Mouse (Mus musculus): ENCODE results near the gene Il1r1. TPM values are rescaled to one million over a fixed set of nuclear protein-coding genes. Genes with fewer than 3 reads are reported as not detected.
A peak's percentile ranks its signal among the peaks of the same experiment; 100 is the strongest.

Gene Il1r1
- 10.3 and 10.9 TPM in 2 replicates for polyA plus RNA-seq (2015; fragmentation: Nextera tagmentation; extraction: Ambion mirVana)

- Histone ChIP-seq H3K9me3 (replicated peaks) (no peaks in the 10 kb centered on the region), H3K4me3 (replicated peaks) (peak within 1 kb of the TSS; percentile 17), H3K36me3 (no peaks in the 10 kb centered on the region), H3K9ac (no peak within 1 kb of the TSS), H3K27ac (replicated peaks) (peak within 1 kb of the TSS; percentile 60), H3K4me2 (replicated peaks) (peak within 1 kb of the TSS; percentile 29), H3K27me3 (no peaks in the 10 kb centered on the region), H3K4me1 (peaks cover 16% of the 10 kb centered on the region)
- 24% methylated on average over 12 of the region's 12 CpGs for WGBS
- peak; percentile 77 for ATAC-seq (ENCODE audit: insufficient number of reproducible peaks, low FRiP score, low TSS enrichment, low read depth)
These were observed at the start of gene Il1r1 for GRCm38 (mm10) chr1:40224539-40225284. Gene Il1r1 (plus strand): TSS chr1:40225080.

GRCm38 (mm10) chr1:40175123-40175522 is 49.8 kb upstream of the Il1r1 start:
- Histone ChIP-seq H3K27ac (replicated peaks) (no peak overlapping the region), H3K36me3 (no peaks in the 10 kb centered on the region), H3K4me3 (replicated peaks) (no peak overlapping the region), H3K9me3 (replicated peaks) (no peaks in the 10 kb centered on the region), H3K27me3 (no peaks in the 10 kb centered on the region), H3K9ac (no peak overlapping the region), H3K4me2 (replicated peaks) (no peak overlapping the region), H3K4me1 (no peaks in the 10 kb centered on the region; the same call in 1 of the 2 replicates)
- no peak for ATAC-seq (ENCODE audit: insufficient number of reproducible peaks, low FRiP score, low TSS enrichment, low read depth)
- WGBS: 88% methylated on average over 5 of the region's 5 CpGs

DNA sequence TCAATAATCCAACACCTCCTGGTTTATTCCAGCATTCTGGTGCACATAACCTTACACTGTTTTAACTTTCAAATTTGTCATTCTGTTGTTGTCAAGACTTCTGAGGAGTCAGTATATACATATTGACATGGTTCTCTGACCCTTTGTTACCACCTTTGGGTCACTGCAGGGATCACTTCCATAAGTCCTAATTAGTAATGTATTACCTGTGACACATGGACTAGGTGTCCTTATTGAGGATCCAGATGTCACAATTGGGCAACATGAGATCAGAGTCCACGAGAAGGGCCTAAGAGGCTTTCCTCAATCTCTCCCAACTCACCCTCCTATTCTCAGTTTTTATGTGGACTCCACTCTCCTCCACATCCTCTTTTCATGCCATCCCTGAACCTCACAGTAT is 49.1 kb upstream of the Il1r1 start:
- Histone ChIP-seq H3K27me3 (no peaks in the 10 kb centered on the region), H3K4me2 (replicated peaks) (no peak overlapping the region), H3K9me3 (replicated peaks) (no peaks in the 10 kb centered on the region), H3K36me3 (no peaks in the 10 kb centered on the region), H3K4me1 (no peaks in the 10 kb centered on the region; the same call in 1 of the 2 replicates), H3K9ac (no peak overlapping the region), H3K4me3 (replicated peaks) (no peak overlapping the region), H3K27ac (replicated peaks) (no peak overlapping the region)
- no peak for ATAC-seq (ENCODE audit: insufficient number of reproducible peaks, low FRiP score, low TSS enrichment, low read depth)
- 96% methylated on average over 1 of the region's 1 CpGs for WGBS

DNA sequence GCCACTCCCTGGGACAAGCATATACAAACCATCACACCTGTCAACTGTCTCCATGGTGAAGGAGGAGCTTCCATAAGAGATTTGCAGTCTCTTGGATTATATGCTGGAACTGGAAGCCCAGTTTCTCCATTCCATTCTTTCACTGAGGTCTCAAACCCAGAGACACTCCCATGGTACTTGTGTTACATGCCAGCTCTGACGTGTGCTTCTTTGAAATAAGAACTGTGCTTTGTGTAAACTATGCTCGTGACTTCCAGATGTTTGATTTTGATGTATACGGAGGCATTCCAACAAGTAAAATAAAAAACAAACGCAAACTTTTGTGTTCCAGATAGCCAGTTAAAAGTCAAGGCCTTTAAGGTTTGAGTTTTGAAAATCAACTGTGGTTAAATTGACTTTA is 45.8 kb upstream of the Il1r1 start:
- H3K4me2 ChIP-seq (replicated peaks): no peak overlapping the region
- no peak overlapping the region for H3K4me3 ChIP-seq (replicated peaks)
- no peaks in the 10 kb centered on the region for H3K27me3 ChIP-seq
- H3K36me3 ChIP-seq: no peaks in the 10 kb centered on the region
- no peak overlapping the region for H3K9ac ChIP-seq
- H3K9me3 ChIP-seq (replicated peaks): no peaks in the 10 kb centered on the region
- H3K4me1 ChIP-seq: peaks cover 5% of the 10 kb centered on the region; the same call in 1 of the 2 replicates
- H3K27ac ChIP-seq (replicated peaks): no peak overlapping the region
- no peak for ATAC-seq (ENCODE audit: insufficient number of reproducible peaks, low FRiP score, low TSS enrichment, low read depth)
- 33% methylated on average over 4 of the region's 4 CpGs for WGBS

GRCm38 (mm10) chr1:40179493-40179892 is 45.4 kb upstream of the Il1r1 start:
- Histone ChIP-seq H3K4me1 (peaks cover 5% of the 10 kb centered on the region; the same call in 1 of the 2 replicates), H3K9ac (no peak overlapping the region), H3K27ac (replicated peaks) (no peak overlapping the region), H3K4me3 (replicated peaks) (no peak overlapping the region), H3K9me3 (replicated peaks) (no peaks in the 10 kb centered on the region), H3K36me3 (no peaks in the 10 kb centered on the region), H3K27me3 (no peaks in the 10 kb centered on the region), H3K4me2 (replicated peaks) (no peak overlapping the region)
- 40% methylated on average over 1 of the region's 1 CpGs for WGBS
- ATAC-seq (ENCODE audit: insufficient number of reproducible peaks, low FRiP score, low TSS enrichment, low read depth): no peak

DNA sequence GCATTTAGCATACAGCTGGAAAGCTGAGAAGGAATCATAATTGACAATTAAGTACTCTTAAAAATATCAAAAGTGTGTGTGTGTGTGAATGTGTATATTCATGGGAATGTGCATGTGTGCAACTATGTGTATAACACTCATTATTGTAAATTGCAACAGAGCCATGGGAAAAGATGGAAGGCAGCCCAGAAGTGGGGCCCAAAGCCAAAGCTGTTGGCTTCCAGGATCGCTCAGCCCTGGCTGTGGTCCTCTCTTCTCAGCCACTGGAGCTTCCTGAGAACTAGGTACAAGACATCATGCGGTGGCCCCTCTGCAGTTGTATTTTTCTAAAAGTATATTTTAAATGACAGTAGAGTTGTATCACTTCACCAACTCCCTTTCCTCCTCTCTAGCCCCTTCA is 44.0 kb upstream of the Il1r1 start:
- Histone ChIP-seq H3K4me2 (replicated peaks) (no peak overlapping the region), H3K4me3 (replicated peaks) (no peak overlapping the region), H3K9ac (no peak overlapping the region), H3K27me3 (no peaks in the 10 kb centered on the region), H3K36me3 (no peaks in the 10 kb centered on the region), H3K4me1 (peaks cover 5% of the 10 kb centered on the region; the same call in 1 of the 2 replicates), H3K9me3 (replicated peaks) (no peaks in the 10 kb centered on the region), H3K27ac (replicated peaks) (no peak overlapping the region)
- no peak for ATAC-seq (ENCODE audit: insufficient number of reproducible peaks, low FRiP score, low TSS enrichment, low read depth)
- 71% methylated on average over 2 of the region's 2 CpGs for WGBS

DNA sequence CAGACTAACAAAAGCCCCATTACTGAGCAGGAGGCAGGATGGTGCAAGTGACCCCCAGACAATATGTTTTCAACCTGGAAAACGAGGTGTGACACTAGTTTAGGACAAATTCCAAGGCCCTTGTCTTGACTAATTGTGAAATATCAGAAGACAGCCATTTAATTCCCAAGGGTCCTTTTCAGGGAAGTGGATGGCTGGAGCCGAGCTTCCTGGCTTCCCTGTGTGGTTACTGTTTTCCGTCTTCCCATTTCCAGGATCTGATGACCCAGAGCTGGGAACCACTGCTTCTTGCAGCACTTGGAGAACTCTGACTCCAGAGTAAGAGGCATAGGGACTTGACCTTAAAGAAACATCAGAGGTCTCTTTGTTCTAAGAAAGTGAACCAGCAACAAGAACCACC is 43.2 kb upstream of the Il1r1 start:
- Histone ChIP-seq H3K27ac (replicated peaks) (no peak overlapping the region), H3K36me3 (no peaks in the 10 kb centered on the region), H3K4me3 (replicated peaks) (no peak overlapping the region), H3K9me3 (replicated peaks) (no peaks in the 10 kb centered on the region), H3K4me2 (replicated peaks) (no peak overlapping the region), H3K9ac (no peak overlapping the region), H3K27me3 (no peaks in the 10 kb centered on the region), H3K4me1 (peaks cover 5% of the 10 kb centered on the region; the same call in 1 of the 2 replicates)
- no peak for ATAC-seq (ENCODE audit: insufficient number of reproducible peaks, low FRiP score, low TSS enrichment, low read depth)
- 50% methylated on average over 3 of the region's 3 CpGs for WGBS

DNA sequence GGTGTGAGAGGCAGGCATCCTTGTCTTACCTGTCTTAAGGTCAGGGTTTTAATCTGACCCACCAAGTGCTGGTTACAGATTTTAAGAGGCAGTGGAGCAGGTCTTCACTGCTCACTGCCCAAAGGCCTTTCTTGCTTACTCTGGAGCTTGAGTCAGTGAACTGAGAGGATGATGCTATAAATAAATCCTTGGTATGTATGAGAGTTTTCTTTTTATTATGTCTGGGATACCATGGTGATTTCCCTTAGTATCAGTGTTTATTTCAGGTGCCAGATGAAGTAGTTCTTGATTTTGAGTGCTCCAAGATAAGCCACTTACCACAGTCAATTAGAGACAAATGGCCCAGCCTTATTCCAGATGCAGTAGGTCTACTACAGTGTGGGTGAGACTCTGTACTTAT is 41.5 kb upstream of the Il1r1 start:
- no peaks in the 10 kb centered on the region for H3K27me3 ChIP-seq
- no peak overlapping the region for H3K9ac ChIP-seq
- H3K4me1 ChIP-seq: peaks cover 5% of the 10 kb centered on the region; the same call in 1 of the 2 replicates
- H3K36me3 ChIP-seq: no peaks in the 10 kb centered on the region
- no peak overlapping the region for H3K27ac ChIP-seq (replicated peaks)
- no peak overlapping the region for H3K4me2 ChIP-seq (replicated peaks)
- no peak for ATAC-seq (ENCODE audit: insufficient number of reproducible peaks, low FRiP score, low TSS enrichment, low read depth)
- H3K9me3 ChIP-seq (replicated peaks): no peaks in the 10 kb centered on the region
- no peak overlapping the region for H3K4me3 ChIP-seq (replicated peaks)

GRCm38 (mm10) chr1:40187961-40188360 is 36.9 kb upstream of the Il1r1 start:
- H3K4me1 ChIP-seq: no peaks in the 10 kb centered on the region
- no peak for ATAC-seq (ENCODE audit: insufficient number of reproducible peaks, low FRiP score, low TSS enrichment, low read depth)
- H3K27ac ChIP-seq (replicated peaks): no peak overlapping the region
- no peaks in the 10 kb centered on the region for H3K27me3 ChIP-seq
- no peak overlapping the region for H3K4me3 ChIP-seq (replicated peaks)
- H3K4me2 ChIP-seq (replicated peaks): no peak overlapping the region
- WGBS: 55% methylated on average over 1 of the region's 1 CpGs
- H3K9me3 ChIP-seq (replicated peaks): no peaks in the 10 kb centered on the region
- H3K9ac ChIP-seq: no peak overlapping the region
- no peaks in the 10 kb centered on the region for H3K36me3 ChIP-seq

GRCm38 (mm10) chr1:40190025-40190424 is 34.9 kb upstream of the Il1r1 start:
- no peaks in the 10 kb centered on the region for H3K9me3 ChIP-seq (replicated peaks)
- no peak overlapping the region for H3K4me3 ChIP-seq (replicated peaks)
- no peak overlapping the region for H3K9ac ChIP-seq
- no peak overlapping the region for H3K4me2 ChIP-seq (replicated peaks)
- no peaks in the 10 kb centered on the region for H3K4me1 ChIP-seq
- WGBS: 63% methylated on average over 5 of the region's 5 CpGs
- no peaks in the 10 kb centered on the region for H3K36me3 ChIP-seq
- no peaks in the 10 kb centered on the region for H3K27me3 ChIP-seq
- no peak overlapping the region for H3K27ac ChIP-seq (replicated peaks)
- ATAC-seq (ENCODE audit: insufficient number of reproducible peaks, low FRiP score, low TSS enrichment, low read depth): no peak

DNA sequence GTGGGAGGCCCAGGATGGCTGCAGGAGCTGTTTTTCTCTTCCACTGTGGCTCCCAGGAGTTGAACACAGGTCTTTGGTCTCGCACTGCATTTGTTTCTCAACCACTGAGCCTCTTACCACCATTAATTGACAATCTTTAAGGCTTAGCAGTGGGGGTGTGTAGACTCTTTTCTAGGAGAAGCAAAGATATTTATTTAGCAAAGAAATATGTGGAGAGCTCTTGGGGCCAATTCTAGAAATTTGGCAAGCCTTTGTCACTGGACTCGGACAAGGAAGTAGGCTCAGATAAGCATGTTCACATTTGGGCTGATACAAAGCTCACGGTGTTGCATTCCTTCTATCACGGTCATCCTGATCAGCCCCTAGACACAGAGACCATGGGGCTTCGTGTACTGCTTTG is 34.0 kb upstream of the Il1r1 start:
- 75% methylated on average over 5 of the region's 5 CpGs for WGBS
- Histone ChIP-seq H3K4me1 (no peaks in the 10 kb centered on the region), H3K4me3 (replicated peaks) (no peak overlapping the region), H3K27me3 (no peaks in the 10 kb centered on the region), H3K27ac (replicated peaks) (no peak overlapping the region), H3K36me3 (no peaks in the 10 kb centered on the region), H3K9ac (no peak overlapping the region), H3K9me3 (replicated peaks) (no peaks in the 10 kb centered on the region), H3K4me2 (replicated peaks) (no peak overlapping the region)
- no peak for ATAC-seq (ENCODE audit: insufficient number of reproducible peaks, low FRiP score, low TSS enrichment, low read depth)

GRCm38 (mm10) chr1:40194279-40194678 is 30.6 kb upstream of the Il1r1 start:
- Histone ChIP-seq H3K9ac (no peak overlapping the region), H3K4me1 (no peaks in the 10 kb centered on the region), H3K9me3 (replicated peaks) (no peaks in the 10 kb centered on the region), H3K36me3 (no peaks in the 10 kb centered on the region), H3K4me2 (replicated peaks) (no peak overlapping the region), H3K27me3 (no peaks in the 10 kb centered on the region), H3K27ac (replicated peaks) (no peak overlapping the region), H3K4me3 (replicated peaks) (no peak overlapping the region)
- no peak for ATAC-seq (ENCODE audit: insufficient number of reproducible peaks, low FRiP score, low TSS enrichment, low read depth)
- WGBS: 74% methylated on average over 2 of the region's 2 CpGs
